Mouse (Mus musculus) midbrain, embryonic 13.5 days (tissue): ENCODE data around the gene Tmem247. TPM values are rescaled to one million over a fixed set of nuclear protein-coding genes. Genes with fewer than 3 reads are reported as not detected.
A peak's percentile ranks its signal among the peaks of the same experiment; 100 is the strongest.

Experiments
- ATAC-seq: fragments of 200-750 bp; cut with Nextera tagmentation; 2 replicates; pipeline ENCODE4 v1.8.0; 2017; ENCODE audit warnings: mild to moderate bottlenecking, moderate TSS enrichment, moderate library complexity
- H3K27ac ChIP-seq: fragments of 300-500 bp; sonication (generic); 2 replicates; pipeline ENCODE4 v1.5.1; 2015; ENCODE audit warnings: inconsistent platforms, mild to moderate bottlenecking, moderate library complexity
- H3K27me3 ChIP-seq: fragments of 300-500 bp; sonication (generic); 2 replicates; pipeline ENCODE4 v1.6.1; 2015; ENCODE audit warnings: mild to moderate bottlenecking, inconsistent platforms
- H3K36me3 ChIP-seq: fragments of 300-500 bp; sonication (generic); 2 replicates; pipeline ENCODE4 v1.6.1; 2015; ENCODE audit warnings: mild to moderate bottlenecking, inconsistent platforms
- H3K4me1 ChIP-seq: fragments of 300-500 bp; sonication (generic); replicated peaks from 2 replicates; pipeline ENCODE4 v1.6.1; 2015; ENCODE audit warnings: inconsistent platforms
- H3K4me2 ChIP-seq: fragments of 300-500 bp; sonication (generic); replicated peaks from 2 replicates; pipeline ENCODE4 v1.6.1; 2015; ENCODE audit warnings: moderate library complexity, mild to moderate bottlenecking, inconsistent platforms
- H3K4me3 ChIP-seq: fragments of 300-500 bp; sonication (generic); replicated peaks from 2 replicates; pipeline ENCODE4 v1.5.1; 2015; ENCODE audit warnings: mild to moderate bottlenecking, inconsistent platforms
- H3K9ac ChIP-seq: fragments of 300-500 bp; sonication (generic); replicated peaks from 2 replicates; pipeline ENCODE4 v1.6.1; 2015; ENCODE audit warnings: mild to moderate bottlenecking, inconsistent platforms
- H3K9me3 ChIP-seq: fragments of 300-500 bp; sonication (generic); 2 replicates; pipeline ENCODE4 v1.6.1; 2016; ENCODE audit warnings: mild to moderate bottlenecking, inconsistent platforms
- WGBS: fragments of 180-500 bp; shearing (Covaris S2); methylation state at CpG from one replicate; pipeline ENCODE4 v1.1.7; 2015; 5-methylcytosine and 5-hydroxymethylcytosine counted together
- polyA plus RNA-seq: library from polyadenylated mRNA; unstranded; fragments of >200 nt; fragmentation: Nextera tagmentation; extraction: Ambion mirVana; gene quantifications from 2 replicates; pipeline ENCODE4 v1.2.1, GENCODE M21; 2015

Tmem247 gene
- polyA plus RNA-seq, 1 experiment from 2014 or later: not detected

- WGBS: 57% methylated on average over 28 of the region's 28 CpGs
- H3K9ac ChIP-seq: no peak within 1 kb of the TSS
- H3K4me3 ChIP-seq: no peak within 1 kb of the TSS
- peak; percentile 84 for ATAC-seq
- 0 out of 2 replicates have a peak within 1 kb of the TSS, but pooled peaks have one; percentile 6 for H3K4me2 ChIP-seq
- H3K27me3 ChIP-seq: no peaks in the 10 kb centered on the region
- H3K9me3 ChIP-seq: no peaks in the 10 kb centered on the region
- H3K36me3 ChIP-seq: no peaks in the 10 kb centered on the region
- H3K4me1 ChIP-seq: peaks cover 11% of the 10 kb centered on the region
- peak within 1 kb of the TSS; percentile 30; the same call in 1 of the 2 replicates for H3K27ac ChIP-seq
Observed at GRCm38 (mm10) chr17:86947840-86948796, 31.0 kb downstream of the Tmem247 start, which contains the start of gene Atp6v1e2. Gene Atp6v1e2 (minus strand): TSS chr17:86947897.

- H3K4me2 ChIP-seq: no peak overlapping the region
- H3K9me3 ChIP-seq: no peaks in the 10 kb centered on the region
- H3K27me3 ChIP-seq: no peaks in the 10 kb centered on the region
- H3K9ac ChIP-seq: no peak overlapping the region
- no peaks in the 10 kb centered on the region for H3K36me3 ChIP-seq
- peak overlapping the region; percentile 30; the same call in 1 of the 2 replicates for H3K27ac ChIP-seq
- WGBS: 68% methylated on average over 6 of the region's 6 CpGs
- ATAC-seq: 0 out of 2 replicates have a peak, but pooled peaks have one; percentile 12
- H3K4me1 ChIP-seq: peaks cover 11% of the 10 kb centered on the region
- H3K4me3 ChIP-seq: no peak overlapping the region
Observed at GRCm38 (mm10) chr17:86948801-86949200, 31.7 kb downstream of the Tmem247 start.

- Histone ChIP-seq H3K4me2 (no peak overlapping the region), H3K27ac (no peak overlapping the region), H3K4me3 (no peak overlapping the region), H3K36me3 (no peaks in the 10 kb centered on the region), H3K9ac (no peak overlapping the region), H3K4me1 (peaks cover 13% of the 10 kb centered on the region), H3K27me3 (0 out of 2 replicates have a peak, but pooled peaks cover 9% of the 10 kb centered on the region), H3K9me3 (no peaks in the 10 kb centered on the region)
- 92% methylated on average over 5 of the region's 5 CpGs for WGBS
- no peak for ATAC-seq
Observed at GRCm38 (mm10) chr17:86957239-86957638, 40.1 kb downstream of the Tmem247 start.

GRCm38 (mm10) chr17:86957968-86958367, 40.8 kb downstream of the Tmem247 start:
- Histone ChIP-seq H3K4me1 (peaks cover 13% of the 10 kb centered on the region), H3K9me3 (no peaks in the 10 kb centered on the region), H3K27me3 (0 out of 2 replicates have a peak, but pooled peaks cover 9% of the 10 kb centered on the region), H3K36me3 (no peaks in the 10 kb centered on the region), H3K4me3 (no peak overlapping the region), H3K4me2 (no peak overlapping the region), H3K27ac (no peak overlapping the region), H3K9ac (no peak overlapping the region)
- no peak for ATAC-seq
- WGBS: 87% methylated on average over 14 of the region's 14 CpGs

- no peak overlapping the region for H3K27ac ChIP-seq
- 70% methylated on average over 8 of the region's 8 CpGs for WGBS
- 0 out of 2 replicates have a peak overlapping the region, but pooled peaks have one; percentile 90 for H3K9ac ChIP-seq
- H3K4me1 ChIP-seq: peaks cover 40% of the 10 kb centered on the region
- H3K4me3 ChIP-seq: no peak overlapping the region
- H3K27me3 ChIP-seq: 0 out of 2 replicates have a peak, but pooled peaks cover 9% of the 10 kb centered on the region
- peak overlapping the region; percentile 85; the same call in 1 of the 2 replicates for H3K4me2 ChIP-seq
- H3K36me3 ChIP-seq: no peaks in the 10 kb centered on the region
- ATAC-seq: no peak
- no peaks in the 10 kb centered on the region for H3K9me3 ChIP-seq
Observed at GRCm38 (mm10) chr17:86961301-86961841, 44.2 kb downstream of the Tmem247 start.

- Histone ChIP-seq H3K4me1 (peaks cover 40% of the 10 kb centered on the region), H3K27ac (peak overlapping the region; percentile 85), H3K4me3 (peak overlapping the region; percentile 79), H3K9ac (peak overlapping the region; percentile 90), H3K36me3 (no peaks in the 10 kb centered on the region), H3K4me2 (peak overlapping the region; percentile 85), H3K9me3 (no peaks in the 10 kb centered on the region), H3K27me3 (0 out of 2 replicates have a peak, but pooled peaks cover 9% of the 10 kb centered on the region)
- ATAC-seq: peak; percentile 58
- under 1% methylated on average over 24 of the region's 24 CpGs for WGBS
Observed at GRCm38 (mm10) chr17:86962297-86962893, 45.2 kb downstream of the Tmem247 start.

- 0 out of 2 replicates have a peak, but pooled peaks cover 9% of the 10 kb centered on the region for H3K27me3 ChIP-seq
- H3K27ac ChIP-seq: peak within 1 kb of the TSS; percentile 85
- peak within 1 kb of the TSS; percentile 85 for H3K4me2 ChIP-seq
- no peaks in the 10 kb centered on the region for H3K9me3 ChIP-seq
- H3K4me3 ChIP-seq: peak within 1 kb of the TSS; percentile 79
- peaks cover 40% of the 10 kb centered on the region for H3K4me1 ChIP-seq
- peak within 1 kb of the TSS; percentile 90 for H3K9ac ChIP-seq
- ATAC-seq: peak; percentile 89
- under 1% methylated on average over 48 of the region's 86 CpGs for WGBS
- no peaks in the 10 kb centered on the region for H3K36me3 ChIP-seq
Observed at GRCm38 (mm10) chr17:86962894-86963585, 45.9 kb downstream of the Tmem247 start, which contains the start of gene Rhoq. Gene Rhoq (plus strand): TSS chr17:86963082.

- Histone ChIP-seq H3K4me3 (peak overlapping the region; percentile 79), H3K36me3 (no peaks in the 10 kb centered on the region), H3K27me3 (0 out of 2 replicates have a peak, but pooled peaks cover 9% of the 10 kb centered on the region), H3K9me3 (no peaks in the 10 kb centered on the region), H3K9ac (peak overlapping the region; percentile 90), H3K27ac (peak overlapping the region; percentile 85), H3K4me1 (peaks cover 40% of the 10 kb centered on the region), H3K4me2 (peak overlapping the region; percentile 85)
- WGBS: under 1% methylated on average over 26 of the region's 26 CpGs
- peak; percentile 61 for ATAC-seq
Observed at GRCm38 (mm10) chr17:86963586-86963902, 46.4 kb downstream of the Tmem247 start.

- Histone ChIP-seq H3K27me3 (0 out of 2 replicates have a peak, but pooled peaks cover 9% of the 10 kb centered on the region), H3K4me1 (peaks cover 40% of the 10 kb centered on the region), H3K9me3 (no peaks in the 10 kb centered on the region), H3K4me2 (peak overlapping the region; percentile 85), H3K27ac (0 out of 2 replicates have a peak overlapping the region, but pooled peaks have one; percentile 85), H3K4me3 (peak overlapping the region; percentile 79), H3K36me3 (no peaks in the 10 kb centered on the region), H3K9ac (peak overlapping the region; percentile 90; the same call in 1 of the 2 replicates)
- ATAC-seq: 0 out of 2 replicates have a peak, but pooled peaks have one; percentile 0
- under 1% methylated on average over 6 of the region's 6 CpGs for WGBS
Observed at GRCm38 (mm10) chr17:86964041-86964440, 46.9 kb downstream of the Tmem247 start.

- Histone ChIP-seq H3K9ac (peak overlapping the region; percentile 55), H3K4me2 (peak overlapping the region; percentile 85), H3K27me3 (0 out of 2 replicates have a peak, but pooled peaks cover 5% of the 10 kb centered on the region), H3K4me1 (peaks cover 43% of the 10 kb centered on the region), H3K36me3 (no peaks in the 10 kb centered on the region), H3K27ac (peak overlapping the region; percentile 53; the same call in 1 of the 2 replicates), H3K4me3 (peak overlapping the region; percentile 79), H3K9me3 (no peaks in the 10 kb centered on the region)
- under 1% methylated on average over 10 of the region's 10 CpGs for WGBS
- ATAC-seq: peak; percentile 65
Observed at GRCm38 (mm10) chr17:86964502-86964901, 47.4 kb downstream of the Tmem247 start.

- Histone ChIP-seq H3K27ac (peak overlapping the region; percentile 53; the same call in 1 of the 2 replicates), H3K4me3 (peak overlapping the region; percentile 79), H3K4me2 (peak overlapping the region; percentile 85), H3K9me3 (no peaks in the 10 kb centered on the region), H3K36me3 (peaks cover 5% of the 10 kb centered on the region; the same call in 1 of the 2 replicates), H3K9ac (peak overlapping the region; percentile 55), H3K4me1 (peaks cover 46% of the 10 kb centered on the region), H3K27me3 (0 out of 2 replicates have a peak, but pooled peaks cover 5% of the 10 kb centered on the region)
- ATAC-seq: no peak
- 87% methylated on average over 8 of the region's 8 CpGs for WGBS
Observed at GRCm38 (mm10) chr17:86965121-86965520, 48.0 kb downstream of the Tmem247 start.
